Mouse (Mus musculus) olfactory bulb, adult 2 months (tissue): ENCODE measurements around the gene Tk1.

ENCODE experiments used
- CTCF ChIP-seq: fragments of 200-500 bp; IDR thresholded peaks from 2 replicates; pipeline ENCODE4 v1.5.1; 2012; ENCODE audit warnings: low read depth, mild to moderate bottlenecking, low read length, moderate library complexity; ENCODE audit not compliant: insufficient read depth
- POLR2A ChIP-seq: fragments of 200-500 bp; IDR thresholded peaks from 2 replicates; pipeline ENCODE4 v1.6.1; 2012; ENCODE audit warnings: mild to moderate bottlenecking, low read depth, low read length, moderate library complexity; ENCODE audit not compliant: insufficient read depth

DNA sequence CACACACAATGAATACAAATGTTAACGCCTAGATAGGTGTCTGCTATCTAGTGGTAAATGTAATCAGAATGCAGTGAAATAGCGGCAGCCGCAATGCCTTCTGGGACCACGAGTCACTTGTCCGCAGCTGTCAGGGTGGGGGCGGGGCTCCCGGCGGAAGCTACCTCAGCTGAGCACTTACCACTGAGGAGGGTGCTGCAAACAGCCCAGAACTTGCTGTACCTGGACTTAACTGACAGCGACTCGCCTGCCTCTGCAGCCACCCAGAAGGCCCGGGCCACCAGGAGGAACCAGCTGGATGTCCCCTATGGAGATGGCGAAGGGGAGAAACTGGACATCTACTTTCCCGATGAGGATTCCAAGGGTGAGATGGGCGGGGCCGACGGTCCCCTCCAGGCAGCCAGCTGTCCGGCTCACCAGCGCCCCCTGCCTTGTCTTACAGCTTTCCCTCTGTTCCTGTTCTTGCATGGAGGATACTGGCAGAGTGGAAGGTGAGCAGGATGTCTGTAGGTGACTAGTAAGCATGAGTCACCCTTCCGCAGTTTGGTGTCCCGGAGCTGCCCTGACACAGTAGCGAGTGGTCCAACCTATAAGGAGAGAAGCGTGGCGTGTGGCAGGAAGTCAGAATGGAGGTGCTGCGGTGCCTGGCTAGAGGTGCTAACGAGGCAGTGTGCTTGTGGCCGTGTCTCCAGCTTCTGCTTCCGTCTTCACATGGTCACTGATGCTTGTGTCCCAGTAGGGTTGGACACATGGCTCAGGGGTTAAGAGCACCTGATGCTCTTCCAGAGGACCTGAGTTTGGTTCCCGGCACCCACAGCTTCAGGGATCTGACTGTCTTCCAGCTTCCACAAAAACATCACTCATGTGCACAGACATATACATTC lies 6.4 kb upstream of the Tk1 start:
- 0 out of 2 replicates have a peak, but pooled peaks have one; percentile 33 for TF ChIP-seq CTCF
- no peak for TF ChIP-seq POLR2A
